Mouse (Mus musculus) liver, embryonic 14.5 days (tissue): ENCODE measurements around the gene Tgfbr3.

Source experiments
- CTCF ChIP-seq: IDR thresholded peaks from 2 replicates; pipeline ENCODE4 v1.5.1; 2016; ENCODE audit warnings: antibody characterized with exemption, low read depth, control low read depth
- EP300 ChIP-seq: IDR thresholded peaks from 2 replicates; pipeline ENCODE4 v1.6.1; 2016; ENCODE audit warnings: antibody characterized with exemption, low read depth

DNA sequence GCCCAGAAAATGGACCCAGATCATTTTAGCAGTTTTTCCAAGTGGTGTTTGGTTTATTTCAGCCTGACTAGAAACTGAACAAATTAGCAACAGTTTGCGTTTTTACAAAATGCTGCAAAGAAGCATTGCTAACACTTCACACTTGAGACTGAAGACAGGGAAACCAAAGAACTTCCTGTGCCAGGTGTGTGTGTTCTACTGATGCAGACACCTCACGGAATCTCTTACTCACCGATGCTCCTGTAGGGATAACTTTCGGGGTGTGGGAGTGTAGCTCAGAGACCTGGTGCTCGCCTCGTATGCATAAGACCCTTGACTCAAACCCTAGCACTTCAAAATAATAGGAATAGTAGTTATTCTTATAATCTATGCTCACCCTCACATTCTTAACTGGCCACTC, 3.9 kb downstream of the Tgfbr3 start:
- TF ChIP-seq CTCF (no peak), EP300 (no peak)
